Mouse (Mus musculus): ENCODE data around the gene Ppp1r1c. TPM values are rescaled to one million over a fixed set of nuclear protein-coding genes. Genes with fewer than 3 reads are reported as not detected.

Ppp1r1c gene
- total RNA-seq (2021), result not detected

- DNase-seq, result no peak
These were observed at the start of gene Ppp1r1c for GRCm38 (mm10) chr2:79707575-79707974. TSS of gene Ppp1r1c (plus strand) at chr2:79707780.

GRCm38 (mm10) chr2:79660417-79661185 lies 47.0 kb upstream of the Ppp1r1c start:
- no peak for DNase-seq

- DNase-seq, result no peak
These were observed 46.0 kb upstream of the Ppp1r1c start for GRCm38 (mm10) chr2:79661486-79662104.

- DNase-seq, result no peak
These were observed 42.9 kb upstream of the Ppp1r1c start for GRCm38 (mm10) chr2:79664532-79665286.

GRCm38 (mm10) chr2:79665492-79665891 lies 42.1 kb upstream of the Ppp1r1c start:
- DNase-seq, result no peak

GRCm38 (mm10) chr2:79675266-79675665 lies 32.3 kb upstream of the Ppp1r1c start:
- DNase-seq, result no peak

- DNase-seq, result no peak
These were observed 29.8 kb upstream of the Ppp1r1c start for GRCm38 (mm10) chr2:79677663-79678257.

- no peak for DNase-seq
These were observed 25.9 kb upstream of the Ppp1r1c start for GRCm38 (mm10) chr2:79681672-79682071.

GRCm38 (mm10) chr2:79683258-79683657 lies 24.3 kb upstream of the Ppp1r1c start:
- DNase-seq, result no peak

GRCm38 (mm10) chr2:79690838-79691237 lies 16.7 kb upstream of the Ppp1r1c start:
- no peak for DNase-seq

GRCm38 (mm10) chr2:79695190-79695589 lies 12.4 kb upstream of the Ppp1r1c start:
- no peak for DNase-seq

GRCm38 (mm10) chr2:79695939-79696338 lies 11.6 kb upstream of the Ppp1r1c start:
- no peak for DNase-seq

GRCm38 (mm10) chr2:79696478-79697230 lies 10.9 kb upstream of the Ppp1r1c start:
- no peak for DNase-seq

GRCm38 (mm10) chr2:79698166-79698565 lies 9.4 kb upstream of the Ppp1r1c start:
- no peak for DNase-seq

GRCm38 (mm10) chr2:79704773-79705172 lies 2.8 kb upstream of the Ppp1r1c start:
- no peak for DNase-seq

- no peak for DNase-seq
These were observed 6.1 kb downstream of the Ppp1r1c start for GRCm38 (mm10) chr2:79713662-79714091.

- no peak for DNase-seq
These were observed 7.2 kb downstream of the Ppp1r1c start for GRCm38 (mm10) chr2:79714745-79715144.

GRCm38 (mm10) chr2:79715925-79716324 lies 8.3 kb downstream of the Ppp1r1c start:
- no peak for DNase-seq

GRCm38 (mm10) chr2:79717846-79718245 lies 10.3 kb downstream of the Ppp1r1c start:
- DNase-seq, result no peak

GRCm38 (mm10) chr2:79722415-79722814 lies 14.8 kb downstream of the Ppp1r1c start:
- DNase-seq, result no peak

- no peak for DNase-seq
These were observed 31.4 kb downstream of the Ppp1r1c start for GRCm38 (mm10) chr2:79738958-79739357.

- DNase-seq, result no peak
These were observed 34.4 kb downstream of the Ppp1r1c start for GRCm38 (mm10) chr2:79741966-79742365.

Measured in layer of hippocampus, postnatal 36 days (tissue).